ENCODE assay signal across 8 mouse cellular contexts in genomic region chr7:45182606-45183005, GRCm38 (mm10). TPM values are rescaled to one million over a fixed set of nuclear protein-coding genes. Genes with fewer than 3 reads are reported as not detected.
DNase-seq lines count a peak whose midpoint lies in the region; ATAC-seq lines count a peak whose summit lies in the region.

No protein-coding gene starts in this region.

- no peak overlapping the region for H3K27ac ChIP-seq in heart, embryonic 14.5 days (replicated peaks in 1 of 2; ENCODE audit: control insufficient read depth in 1 of 2, insufficient read depth in 1 of 2, low read depth in 2 of 2, low read length in 2 of 2)
- H3K27ac ChIP-seq in embryonic facial prominence, embryonic 11.5 days (replicated peaks; ENCODE audit: low read depth, low read length) = no peak overlapping the region
- no peak overlapping the region for H3K27ac ChIP-seq in intestine, embryonic 16.5 days (ENCODE audit: low read length)
- H3K27ac ChIP-seq in midbrain, embryonic 13.5 days = no peak overlapping the region

- H3K27me3 ChIP-seq in heart, embryonic 14.5 days (ENCODE audit: control insufficient read depth, insufficient read depth, low read length) = peaks cover 97% of the 10 kb centered on the region
- H3K27me3 ChIP-seq in embryonic facial prominence, embryonic 11.5 days (ENCODE audit: control insufficient read depth, insufficient read depth, low read length) = peaks cover 74% of the 10 kb centered on the region
- H3K27me3 ChIP-seq in intestine, embryonic 16.5 days (replicated peaks; ENCODE audit: control insufficient read depth, insufficient read depth, low read length) = peaks cover 74% of the 10 kb centered on the region
- H3K27me3 ChIP-seq in midbrain, embryonic 13.5 days = peaks cover 94% of the 10 kb centered on the region

- peak overlapping the region; percentile 63 for H3K4me2 ChIP-seq in heart, embryonic 14.5 days (ENCODE audit: low read length)
- peak overlapping the region; percentile 40 for H3K4me2 ChIP-seq in embryonic facial prominence, embryonic 11.5 days (ENCODE audit: low read depth, low read length)
- H3K4me2 ChIP-seq in intestine, embryonic 16.5 days (ENCODE audit: low read depth, low read length) = peak overlapping the region; percentile 66
- peak overlapping the region; percentile 55 for H3K4me2 ChIP-seq in midbrain, embryonic 13.5 days (replicated peaks)

- DNase-seq in heart, adult 9 months (ENCODE audit: low spot score in 2 of 2) = no peak
- DNase-seq in embryonic facial prominence, embryonic 11.5 days (ENCODE audit: low spot score) = no peak
- no peak for DNase-seq in layer of hippocampus, postnatal 14 days (ENCODE audit: low spot score in 2 of 2)
- no peak for DNase-seq in MN1 (ENCODE audit: low spot score)

- peak overlapping the region; percentile 26 to 31 for H3K4me3 ChIP-seq in heart, embryonic 14.5 days (ENCODE audit: control insufficient read depth in 1 of 2, insufficient read depth in 1 of 2, low read depth in 1 of 2, low read length in 2 of 2)
- peak overlapping the region; percentile 17; the same call in 1 of the 2 replicates for H3K4me3 ChIP-seq in embryonic facial prominence, embryonic 11.5 days (ENCODE audit: low read depth, low read length)
- peak overlapping the region; percentile 39 for H3K4me3 ChIP-seq in intestine, embryonic 16.5 days (ENCODE audit: low read length)
- peak overlapping the region; percentile 33 for H3K4me3 ChIP-seq in midbrain, embryonic 13.5 days (replicated peaks)

- peaks cover 5 to 20% of the 10 kb centered on the region in 2 experiments; a peak in 3 of 4 replicates for H3K4me1 ChIP-seq in heart, embryonic 14.5 days (ENCODE audit: control insufficient read depth in 2 of 2, insufficient read depth in 2 of 2, low read length in 2 of 2)
- no peaks in the 10 kb centered on the region; the same call in 1 of the 2 replicates for H3K4me1 ChIP-seq in embryonic facial prominence, embryonic 11.5 days (ENCODE audit: control insufficient read depth, insufficient read depth, low read length)
- no peaks in the 10 kb centered on the region for H3K4me1 ChIP-seq in intestine, embryonic 16.5 days (ENCODE audit: control insufficient read depth, insufficient read depth, low read length)
- peaks cover 41% of the 10 kb centered on the region for H3K4me1 ChIP-seq in midbrain, embryonic 13.5 days (replicated peaks)

- peak overlapping the region; percentile 59; the same call in 1 of the 2 replicates for H3K9ac ChIP-seq in heart, embryonic 14.5 days (ENCODE audit: low read length)
- H3K9ac ChIP-seq in embryonic facial prominence, embryonic 11.5 days (replicated peaks; ENCODE audit: low read length) = 0 out of 2 replicates have a peak overlapping the region, but pooled peaks have one; percentile 13
- peak overlapping the region; percentile 15; the same call in 1 of the 2 replicates for H3K9ac ChIP-seq in intestine, embryonic 16.5 days (ENCODE audit: low read depth, low read length)
- H3K9ac ChIP-seq in midbrain, embryonic 13.5 days (replicated peaks) = peak overlapping the region; percentile 49

- WGBS in heart, embryonic 14.5 days = 15% methylated on average over 11 of the region's 11 CpGs
- WGBS in embryonic facial prominence, embryonic 11.5 days = 17% methylated on average over 11 of the region's 11 CpGs
- WGBS in intestine, embryonic 16.5 days = 17% methylated on average over 11 of the region's 11 CpGs
- WGBS in midbrain, embryonic 13.5 days = 14% methylated on average over 11 of the region's 11 CpGs

- no peak for ATAC-seq in heart, embryonic 14.5 days (ENCODE audit: insufficient number of reproducible peaks, insufficient read depth, low FRiP score, low read depth)
- ATAC-seq in embryonic facial prominence, embryonic 11.5 days (replicated peaks; ENCODE audit: insufficient number of reproducible peaks, low FRiP score, low TSS enrichment, low read depth) = peak; percentile 4; the same call in 1 of the 2 replicates
- ATAC-seq in intestine, embryonic 16.5 days = peak; percentile 40
- ATAC-seq in midbrain, embryonic 13.5 days = peak; percentile 44
- ATAC-seq in activated CD4-positive, CD25-positive, alpha-beta regulatory T cell, adult 4 months = no peak

- H3K36me3 ChIP-seq in heart, embryonic 14.5 days (ENCODE audit: control insufficient read depth, insufficient read depth, low read length) = no peaks in the 10 kb centered on the region
- H3K36me3 ChIP-seq in embryonic facial prominence, embryonic 11.5 days (replicated peaks; ENCODE audit: control insufficient read depth, insufficient read depth, low read depth, low read length) = no peaks in the 10 kb centered on the region
- H3K36me3 ChIP-seq in intestine, embryonic 16.5 days (ENCODE audit: control insufficient read depth, insufficient read depth, low read length) = no peaks in the 10 kb centered on the region
- no peaks in the 10 kb centered on the region for H3K36me3 ChIP-seq in midbrain, embryonic 13.5 days

- H3K9me3 ChIP-seq in heart, embryonic 14.5 days (ENCODE audit: control insufficient read depth, low read length) = no peaks in the 10 kb centered on the region
- no peaks in the 10 kb centered on the region for H3K9me3 ChIP-seq in embryonic facial prominence, embryonic 11.5 days (replicated peaks; ENCODE audit: control insufficient read depth, low read length)
- H3K9me3 ChIP-seq in intestine, embryonic 16.5 days (ENCODE audit: control insufficient read depth, low read length) = no peaks in the 10 kb centered on the region
- H3K9me3 ChIP-seq in midbrain, embryonic 13.5 days = no peaks in the 10 kb centered on the region

RNA-seq across cellular contexts. Expression of gene Pth2, which starts 1.8 kb away (rescaled TPM):
- polyA plus RNA-seq in heart, embryonic 14.5 days (2014; fragmentation: Nextera tagmentation; extraction: Ambion mirVana) = 0.61 TPM in 1 of 2 replicates, not detected in the other
- polyA plus RNA-seq in embryonic facial prominence, embryonic 11.5 days (2014; fragmentation: Nextera tagmentation; extraction: Ambion mirVana) = not detected in 2 replicates
- polyA plus RNA-seq in intestine, embryonic 16.5 days (2015; fragmentation: Nextera tagmentation; extraction: Ambion mirVana) = not detected in 2 replicates
- 1.8 and 2.1 TPM in 2 replicates for polyA plus RNA-seq in midbrain, embryonic 13.5 days (2015; fragmentation: Nextera tagmentation; extraction: Ambion mirVana)
- total RNA-seq in layer of hippocampus, postnatal 14 days (2021) = not detected
- not detected for polyA plus RNA-seq in activated CD4-positive, CD25-positive, alpha-beta regulatory T cell, adult 4 months (2017; shearing (Covaris generic))

RNA-seq across cellular contexts. Expression of gene Gfy, which starts 3.2 kb away (rescaled TPM):
- polyA plus RNA-seq in heart, embryonic 14.5 days (2014; fragmentation: Nextera tagmentation; extraction: Ambion mirVana) = not detected in 2 replicates
- polyA plus RNA-seq in embryonic facial prominence, embryonic 11.5 days (2014; fragmentation: Nextera tagmentation; extraction: Ambion mirVana) = 0.52 and 0.81 TPM in 2 replicates
- polyA plus RNA-seq in intestine, embryonic 16.5 days (2015; fragmentation: Nextera tagmentation; extraction: Ambion mirVana) = not detected in 2 replicates
- not detected in 2 replicates for polyA plus RNA-seq in midbrain, embryonic 13.5 days (2015; fragmentation: Nextera tagmentation; extraction: Ambion mirVana)
- total RNA-seq in layer of hippocampus, postnatal 14 days (2021) = under 1 TPM in 1 of 2 experiments, not detected in 1; 0.26 TPM
- polyA plus RNA-seq in activated CD4-positive, CD25-positive, alpha-beta regulatory T cell, adult 4 months (2017; shearing (Covaris generic)) = not detected

RNA-seq across cellular contexts. Expression of gene Slc17a7, which starts 18.9 kb away (rescaled TPM):
- polyA plus RNA-seq in heart, embryonic 14.5 days (2014; fragmentation: Nextera tagmentation; extraction: Ambion mirVana) = 5.3 and 7.8 TPM in 2 replicates
- polyA plus RNA-seq in embryonic facial prominence, embryonic 11.5 days (2014; fragmentation: Nextera tagmentation; extraction: Ambion mirVana) = 1.1 and 1.6 TPM in 2 replicates
- 0.13 TPM in 1 of 2 replicates, not detected in the other for polyA plus RNA-seq in intestine, embryonic 16.5 days (2015; fragmentation: Nextera tagmentation; extraction: Ambion mirVana)
- 0.34 and 1.8 TPM in 2 replicates for polyA plus RNA-seq in midbrain, embryonic 13.5 days (2015; fragmentation: Nextera tagmentation; extraction: Ambion mirVana)
- 1,000 to 10,000 TPM; 1,582 to 1,636 TPM for total RNA-seq in layer of hippocampus, postnatal 14 days (2021)
- polyA plus RNA-seq in activated CD4-positive, CD25-positive, alpha-beta regulatory T cell, adult 4 months (2017; shearing (Covaris generic)) = not detected

RNA-seq across cellular contexts. Expression of gene Ccdc155, which starts 22.1 kb away (rescaled TPM):
- 0.32 and 0.54 TPM in 2 replicates for polyA plus RNA-seq in heart, embryonic 14.5 days (2014; fragmentation: Nextera tagmentation; extraction: Ambion mirVana)
- polyA plus RNA-seq in embryonic facial prominence, embryonic 11.5 days (2014; fragmentation: Nextera tagmentation; extraction: Ambion mirVana) = 0.41 and 0.42 TPM in 2 replicates
- polyA plus RNA-seq in intestine, embryonic 16.5 days (2015; fragmentation: Nextera tagmentation; extraction: Ambion mirVana) = 0.44 and 0.62 TPM in 2 replicates
- 0.59 and 0.97 TPM in 2 replicates for polyA plus RNA-seq in midbrain, embryonic 13.5 days (2015; fragmentation: Nextera tagmentation; extraction: Ambion mirVana)
- total RNA-seq in layer of hippocampus, postnatal 14 days (2021) = 1 to 10 TPM; 2.0 to 2.7 TPM
- under 1 TPM; 0.24 to 0.34 TPM for polyA plus RNA-seq in activated CD4-positive, CD25-positive, alpha-beta regulatory T cell, adult 4 months (2017; shearing (Covaris generic))

RNA-seq across cellular contexts. Expression of gene Aldh16a1, which starts 28.2 kb away (rescaled TPM):
- polyA plus RNA-seq in heart, embryonic 14.5 days (2014; fragmentation: Nextera tagmentation; extraction: Ambion mirVana) = 27.8 and 31.2 TPM in 2 replicates
- 32.3 and 39.1 TPM in 2 replicates for polyA plus RNA-seq in embryonic facial prominence, embryonic 11.5 days (2014; fragmentation: Nextera tagmentation; extraction: Ambion mirVana)
- polyA plus RNA-seq in intestine, embryonic 16.5 days (2015; fragmentation: Nextera tagmentation; extraction: Ambion mirVana) = 106 and 110 TPM in 2 replicates
- polyA plus RNA-seq in midbrain, embryonic 13.5 days (2015; fragmentation: Nextera tagmentation; extraction: Ambion mirVana) = 24.7 and 27.2 TPM in 2 replicates
- 10 to 100 TPM; 14.0 to 15.9 TPM for total RNA-seq in layer of hippocampus, postnatal 14 days (2021)
- polyA plus RNA-seq in activated CD4-positive, CD25-positive, alpha-beta regulatory T cell, adult 4 months (2017; shearing (Covaris generic)) = 10 to 100 TPM; 21.4 to 27.4 TPM

Comparison
In these comparisons a context has a peak if more than half of its experiments do, and no peak if none do; other contexts are left out.
1. ATAC-seq: peak in embryonic facial prominence, embryonic 11.5 days (single experiment), intestine, embryonic 16.5 days (single experiment) and midbrain, embryonic 13.5 days (single experiment); none in heart, embryonic 14.5 days (single experiment) and activated CD4-positive, CD25-positive, alpha-beta regulatory T cell, adult 4 months (single experiment).
2. Peak in every context shown above with its lines, with median percentiles within 50 percentile points of each other: H3K4me2 ChIP-seq, H3K4me3 ChIP-seq and H3K9ac ChIP-seq.